Mouse (Mus musculus): ENCODE data around the gene Klhdc2.

GRCm38 (mm10) chr12:69279931-69280469 is 16.5 kb upstream of the Klhdc2 start:
- TF ChIP-seq CTCF (IDR thresholded peaks at IDR 0.05; ENCODE audit: low read depth): no peak
- no peak for TF ChIP-seq EP300 (IDR thresholded peaks at IDR 0.05; ENCODE audit: low read depth)
